Mouse (Mus musculus) spleen, adult 2 months (tissue): ENCODE measurements at regions not wholly inside any gene's neighbourhood (a gene's known extent, or its start where the extent isn't known, plus 50 kb on each side); places are given as distances from the start of the nearest gene placed in this dataset.

Experiments
- DNase-seq, 2 experiments: peaks; one replicate each; pipeline versions ENCODE4 v3.0.0 to v3.0.0-alpha.2; 2012 to 2021; ENCODE audit warnings: low spot score in 2 of 2, low read depth in 1 of 2
- H3K27ac ChIP-seq: fragments of 200-500 bp; 2 replicates; pipeline ENCODE4 v1.5.1; 2012; ENCODE audit warnings: low read length, inconsistent platforms; ENCODE audit not compliant: insufficient read depth
- H3K27me3 ChIP-seq: fragments of 200-500 bp; 2 replicates; pipeline ENCODE4 v1.6.1; 2012; ENCODE audit warnings: mild to moderate bottlenecking, moderate library complexity, low read length, inconsistent platforms; ENCODE audit not compliant: control insufficient read depth, insufficient read depth
- H3K36me3 ChIP-seq: fragments of 200-500 bp; 2 replicates; pipeline ENCODE4 v1.6.1; 2012; ENCODE audit warnings: mild to moderate bottlenecking, low read length, inconsistent platforms; ENCODE audit not compliant: control insufficient read depth, insufficient read depth
- H3K4me1 ChIP-seq: fragments of 200-500 bp; 2 replicates; pipeline ENCODE4 v1.6.1; 2011; ENCODE audit warnings: inconsistent platforms; ENCODE audit not compliant: control insufficient read depth, insufficient read depth, insufficient read length
- H3K4me3 ChIP-seq: fragments of 200-500 bp; 2 replicates; pipeline ENCODE4 v1.5.1; 2011; ENCODE audit warnings: mild to moderate bottlenecking, inconsistent platforms; ENCODE audit not compliant: insufficient read depth, insufficient read length; ENCODE audit errors: extremely low read depth
- CTCF ChIP-seq: fragments of 200-500 bp; IDR thresholded peaks from 2 replicates; pipeline ENCODE4 v1.5.1; 2011; ENCODE audit warnings: mild to moderate bottlenecking, inconsistent platforms; ENCODE audit not compliant: insufficient read depth, insufficient read length, insufficient replicate concordance; ENCODE audit errors: extremely low read depth
- POLR2A ChIP-seq: fragments of 200-500 bp; IDR thresholded peaks from 2 replicates; pipeline ENCODE4 v1.6.1; 2011; ENCODE audit warnings: low read depth, low read length, inconsistent platforms
- WGBS: fragments of 180-500 bp; shearing (Covaris S2); methylation state at CpG from one replicate; pipeline ENCODE4 v1.1.7; 2018; 5-methylcytosine and 5-hydroxymethylcytosine counted together

DNA sequence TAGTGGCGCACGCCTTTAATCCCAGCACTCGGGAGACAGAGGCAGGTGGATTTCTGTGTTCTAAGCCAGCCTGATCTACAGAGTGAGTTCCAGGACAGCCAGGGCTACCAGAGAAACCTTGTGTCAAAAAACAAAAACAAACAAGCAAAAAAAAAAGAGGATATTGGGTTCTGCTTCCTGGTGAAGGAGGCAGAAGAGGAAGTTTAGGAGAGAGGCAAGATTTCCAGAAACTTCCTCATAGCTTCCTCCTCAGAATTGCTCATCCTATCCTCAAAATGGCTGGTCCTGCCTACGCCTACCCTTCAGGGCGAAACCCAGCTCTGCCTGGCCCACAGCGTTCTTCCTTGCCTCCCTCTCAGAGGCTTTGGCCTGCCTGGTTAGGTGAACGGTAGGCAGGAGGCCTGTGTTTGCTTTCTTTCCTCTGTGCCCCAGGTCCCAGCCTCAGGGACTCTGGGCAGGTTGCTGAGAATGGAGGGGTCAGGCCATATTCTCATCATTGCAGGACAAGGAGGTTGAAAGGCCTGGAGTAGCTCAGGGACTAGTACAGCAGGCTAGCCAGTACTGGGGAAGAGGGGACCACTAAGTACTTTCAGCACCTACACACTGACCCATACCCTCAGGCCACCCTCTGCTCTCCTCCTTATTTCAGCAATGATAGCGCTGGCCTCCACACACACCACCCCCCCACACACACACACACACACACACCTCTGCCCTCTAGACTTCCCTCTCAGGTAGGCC, 79.6 kb downstream of the Zfp36l2 start:
- 75% methylated on average over 8 of the region's 8 CpGs for WGBS
- H3K27ac ChIP-seq: peak overlapping the region; percentile 56
- H3K4me1 ChIP-seq: peaks cover 5% of the 10 kb centered on the region; the same call in 1 of the 2 replicates
- no peaks in the 10 kb centered on the region for H3K36me3 ChIP-seq
- TF ChIP-seq CTCF: no peak
- TF ChIP-seq POLR2A: no peak
- H3K4me3 ChIP-seq: no peak overlapping the region
- H3K27me3 ChIP-seq: no peaks in the 10 kb centered on the region
- no peak for DNase-seq

DNA sequence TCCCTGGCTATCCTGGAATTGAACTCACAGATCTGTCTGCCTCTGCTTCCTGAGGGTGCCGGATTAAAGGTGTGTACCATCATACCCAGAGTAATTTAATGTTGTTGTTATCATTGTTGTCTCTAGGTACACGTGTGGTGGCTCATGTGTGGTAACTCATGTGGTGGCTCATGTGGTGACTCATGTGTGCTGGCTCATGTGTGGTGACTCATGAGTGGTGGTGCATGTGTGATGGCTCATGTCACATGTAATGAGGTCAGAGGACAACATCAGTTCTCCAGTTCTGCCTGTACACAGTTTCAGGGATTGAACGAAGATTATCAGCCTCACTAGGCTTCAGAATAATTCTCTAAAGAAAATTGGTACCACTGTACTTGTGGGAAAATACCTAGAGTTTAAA, 80.2 kb downstream of the Zfp36l2 start:
- Histone ChIP-seq H3K27me3 (no peaks in the 10 kb centered on the region), H3K36me3 (no peaks in the 10 kb centered on the region), H3K4me3 (no peak overlapping the region), H3K27ac (peak overlapping the region; percentile 53; the same call in 1 of the 2 replicates), H3K4me1 (peaks cover 5% of the 10 kb centered on the region; the same call in 1 of the 2 replicates)
- no peak for DNase-seq
- 82% methylated on average over 3 of the region's 3 CpGs for WGBS
- no peak for TF ChIP-seq CTCF
- TF ChIP-seq POLR2A: no peak

DNA sequence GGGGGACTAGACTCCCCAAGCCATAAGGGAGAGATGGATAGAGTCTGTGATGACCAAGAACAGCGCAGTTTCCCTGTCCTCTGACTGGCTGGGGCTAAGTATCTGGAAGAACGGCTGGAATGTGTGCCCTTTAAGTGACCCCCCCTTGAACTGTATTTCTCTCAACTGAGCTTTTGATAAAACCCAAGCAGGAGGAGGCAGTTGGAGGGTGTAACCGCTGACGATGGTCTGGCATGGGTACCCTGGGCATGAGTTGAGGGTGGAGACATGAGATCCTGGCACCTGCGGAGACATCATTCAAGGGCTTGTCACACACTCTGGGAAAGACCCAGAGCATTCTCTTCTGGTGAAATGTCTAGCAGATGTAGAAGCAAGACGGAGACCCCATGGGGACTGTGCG, 83.5 kb downstream of the Zfp36l2 start:
- Histone ChIP-seq H3K4me1 (peaks cover 17% of the 10 kb centered on the region; the same call in 1 of the 2 replicates), H3K4me3 (no peak overlapping the region), H3K27me3 (no peaks in the 10 kb centered on the region), H3K36me3 (no peaks in the 10 kb centered on the region), H3K27ac (peak overlapping the region; percentile 52)
- no peak for DNase-seq
- WGBS: 79% methylated on average over 7 of the region's 7 CpGs
- TF ChIP-seq CTCF (no peak), POLR2A (no peak)

- Histone ChIP-seq H3K4me3 (no peak overlapping the region), H3K4me1 (peaks cover 17% of the 10 kb centered on the region; the same call in 1 of the 2 replicates), H3K27me3 (no peaks in the 10 kb centered on the region), H3K27ac (peak overlapping the region; percentile 60), H3K36me3 (no peaks in the 10 kb centered on the region)
- 53% methylated on average over 7 of the region's 7 CpGs for WGBS
- no peak for DNase-seq
- TF ChIP-seq POLR2A (no peak), CTCF (no peak)
Measured at GRCm38 (mm10) chr17:84103344-84103743, 84.4 kb downstream of the Zfp36l2 start.

GRCm38 (mm10) chr17:84101652-84102051, 86.1 kb downstream of the Zfp36l2 start:
- H3K4me3 ChIP-seq: no peak overlapping the region
- peak overlapping the region; percentile 73 for H3K27ac ChIP-seq
- 67% methylated on average over 1 of the region's 1 CpGs for WGBS
- TF ChIP-seq CTCF (no peak), POLR2A (no peak)
- peaks cover 14% of the 10 kb centered on the region; the same call in 1 of the 2 replicates for H3K4me1 ChIP-seq
- DNase-seq: no peak
- no peaks in the 10 kb centered on the region for H3K36me3 ChIP-seq
- peaks cover 4% of the 10 kb centered on the region; the same call in 1 of the 2 replicates for H3K27me3 ChIP-seq

DNA sequence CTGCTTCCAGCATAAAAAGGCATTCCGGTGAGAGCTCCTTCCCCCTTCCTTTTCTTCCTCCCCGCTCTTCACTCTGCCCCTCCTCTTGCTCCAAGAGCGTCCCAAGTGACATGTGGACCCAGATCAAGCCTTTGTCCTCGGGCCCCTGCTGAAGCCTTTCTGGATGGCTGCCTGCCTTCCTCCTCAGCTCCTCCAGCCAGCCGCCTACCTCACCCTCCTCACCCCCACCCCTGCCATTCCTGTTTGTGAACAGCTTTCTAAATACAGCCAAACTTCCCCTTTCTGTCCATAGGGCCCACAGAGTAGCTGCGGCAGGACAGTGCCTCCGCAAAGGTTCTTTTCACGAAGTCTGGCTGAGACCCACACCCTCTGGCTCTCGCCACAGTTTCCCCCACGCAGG, 87.2 kb downstream of the Zfp36l2 start:
- TF ChIP-seq CTCF: no peak
- no peak for TF ChIP-seq POLR2A
- DNase-seq: peak in 1 of 2 experiments; percentile 36
- 29% methylated on average over 10 of the region's 10 CpGs for WGBS
- Histone ChIP-seq H3K4me3 (no peak overlapping the region), H3K27me3 (peaks cover 9% of the 10 kb centered on the region), H3K36me3 (no peaks in the 10 kb centered on the region), H3K27ac (peak overlapping the region; percentile 72), H3K4me1 (peaks cover 14% of the 10 kb centered on the region; the same call in 1 of the 2 replicates)

DNA sequence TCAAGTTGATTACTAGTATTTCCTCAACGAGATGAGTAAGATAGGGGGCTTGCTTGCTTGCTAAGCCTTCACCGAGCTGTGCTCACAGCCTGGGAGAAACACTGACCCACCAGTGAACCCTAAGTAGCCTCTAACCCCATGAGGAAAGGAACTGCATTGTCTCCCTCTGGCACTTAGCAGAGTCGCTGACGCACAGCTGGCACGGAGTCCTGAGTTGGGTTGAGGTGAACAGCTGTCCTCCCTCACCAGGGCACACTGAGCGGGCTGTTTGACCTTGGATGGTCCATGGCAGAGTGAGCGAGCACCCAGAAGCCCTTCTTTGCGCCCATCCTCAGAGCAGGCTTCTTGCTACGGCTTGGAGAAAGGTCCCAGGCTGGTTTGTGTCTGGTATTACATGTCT, 88.0 kb downstream of the Zfp36l2 start:
- no peak for DNase-seq
- Histone ChIP-seq H3K27ac (0 out of 2 replicates have a peak overlapping the region, but pooled peaks have one; percentile 12), H3K36me3 (no peaks in the 10 kb centered on the region), H3K27me3 (peaks cover 9% of the 10 kb centered on the region), H3K4me1 (peaks cover 14% of the 10 kb centered on the region; the same call in 1 of the 2 replicates), H3K4me3 (no peak overlapping the region)
- TF ChIP-seq POLR2A: no peak
- no peak for TF ChIP-seq CTCF
- 63% methylated on average over 9 of the region's 9 CpGs for WGBS
